Mouse (Mus musculus) cerebellum, adult 2 months (tissue): ENCODE measurements around the gene Afmid. TPM values are rescaled to one million over a fixed set of nuclear protein-coding genes. Genes with fewer than 3 reads are reported as not detected.

ENCODE experiments used
- DNase-seq, 2 experiments: peaks; one replicate each; pipeline ENCODE4 v3.0.0; 2021
- H3K27ac ChIP-seq: fragments of 200-500 bp; 2 replicates; pipeline ENCODE4 v1.5.1; 2012; ENCODE audit warnings: low read length, control low read depth, inconsistent platforms; ENCODE audit not compliant: insufficient read depth
- H3K27me3 ChIP-seq: fragments of 200-500 bp; 2 replicates; pipeline ENCODE4 v1.6.1; 2012; ENCODE audit warnings: inconsistent platforms, mild to moderate bottlenecking, low read length, moderate library complexity; ENCODE audit not compliant: control insufficient read depth, insufficient read depth
- H3K4me1 ChIP-seq: fragments of 200-500 bp; 2 replicates; pipeline ENCODE4 v1.6.1; 2011; ENCODE audit warnings: low read length; ENCODE audit not compliant: control insufficient read depth, insufficient read depth
- H3K4me3 ChIP-seq: fragments of 200-500 bp; replicated peaks from 2 replicates; pipeline ENCODE3; 2011; ENCODE audit warnings: mild to moderate bottlenecking, low read depth, low read length, control low read depth; ENCODE audit not compliant: insufficient read depth
- CTCF ChIP-seq: fragments of 200-500 bp; IDR thresholded peaks from 2 replicates; pipeline ENCODE4 v1.5.1; 2011; ENCODE audit warnings: low read depth, mild to moderate bottlenecking, control low read depth, low read length, moderate library complexity, borderline replicate concordance; ENCODE audit not compliant: insufficient read depth
- POLR2A ChIP-seq: fragments of 200-500 bp; IDR thresholded peaks from 2 replicates; pipeline ENCODE4 v1.6.1; 2011; ENCODE audit warnings: low read length, control low read depth, borderline replicate concordance; ENCODE audit not compliant: insufficient read depth
- WGBS: fragments of 180-500 bp; shearing (Covaris S2); methylation state at CpG from one replicate; pipeline ENCODE4 v1.1.7; 2018; 5-methylcytosine and 5-hydroxymethylcytosine counted together
- polyA plus RNA-seq: library from polyadenylated mRNA; depleted of rRNA; stranded (reverse); fragments of >200 nt; gene quantifications from 2 replicates; pipeline ENCODE4 v1.2.3, GENCODE M21; 2012; rRNA removed

Afmid gene
- polyA plus RNA-seq, 1 experiment, result 3.8 TPM

DNA sequence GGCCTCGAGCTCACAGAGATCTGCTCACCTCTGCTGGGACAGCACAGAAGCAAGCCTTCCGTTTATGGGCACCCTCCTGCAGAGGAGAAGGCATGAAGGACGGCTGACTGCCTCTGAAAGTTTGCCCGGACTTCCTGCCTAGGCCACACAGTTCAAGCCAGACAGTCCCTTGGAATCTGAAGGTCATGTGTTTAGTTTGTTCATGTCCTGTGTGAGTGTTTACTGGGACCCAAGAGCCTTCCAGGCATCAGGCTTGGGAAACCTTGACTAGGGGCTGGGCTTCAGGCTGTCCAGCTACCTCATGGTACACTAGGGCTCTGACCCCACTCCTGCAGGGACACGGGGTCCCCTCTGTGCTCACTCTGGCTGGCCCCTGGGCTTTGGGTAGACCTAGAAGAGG lies 60.3 kb downstream of the Afmid start:
- TF ChIP-seq POLR2A (no peak), CTCF (no peak)
- Histone ChIP-seq H3K27me3 (0 out of 2 replicates have a peak, but pooled peaks cover 1% of the 10 kb centered on the region), H3K4me1 (peaks cover 18% of the 10 kb centered on the region), H3K27ac (no peak overlapping the region), H3K4me3 (no peak overlapping the region)
- no peak for DNase-seq
- WGBS, result 70% methylated on average over 5 of the region's 5 CpGs

GRCm38 (mm10) chr11:117888168-117888852 lies 62.6 kb downstream of the Afmid start:
- no peak for DNase-seq
- TF ChIP-seq POLR2A (no peak), CTCF (no peak)
- 67% methylated on average over 20 of the region's 20 CpGs for WGBS

DNA sequence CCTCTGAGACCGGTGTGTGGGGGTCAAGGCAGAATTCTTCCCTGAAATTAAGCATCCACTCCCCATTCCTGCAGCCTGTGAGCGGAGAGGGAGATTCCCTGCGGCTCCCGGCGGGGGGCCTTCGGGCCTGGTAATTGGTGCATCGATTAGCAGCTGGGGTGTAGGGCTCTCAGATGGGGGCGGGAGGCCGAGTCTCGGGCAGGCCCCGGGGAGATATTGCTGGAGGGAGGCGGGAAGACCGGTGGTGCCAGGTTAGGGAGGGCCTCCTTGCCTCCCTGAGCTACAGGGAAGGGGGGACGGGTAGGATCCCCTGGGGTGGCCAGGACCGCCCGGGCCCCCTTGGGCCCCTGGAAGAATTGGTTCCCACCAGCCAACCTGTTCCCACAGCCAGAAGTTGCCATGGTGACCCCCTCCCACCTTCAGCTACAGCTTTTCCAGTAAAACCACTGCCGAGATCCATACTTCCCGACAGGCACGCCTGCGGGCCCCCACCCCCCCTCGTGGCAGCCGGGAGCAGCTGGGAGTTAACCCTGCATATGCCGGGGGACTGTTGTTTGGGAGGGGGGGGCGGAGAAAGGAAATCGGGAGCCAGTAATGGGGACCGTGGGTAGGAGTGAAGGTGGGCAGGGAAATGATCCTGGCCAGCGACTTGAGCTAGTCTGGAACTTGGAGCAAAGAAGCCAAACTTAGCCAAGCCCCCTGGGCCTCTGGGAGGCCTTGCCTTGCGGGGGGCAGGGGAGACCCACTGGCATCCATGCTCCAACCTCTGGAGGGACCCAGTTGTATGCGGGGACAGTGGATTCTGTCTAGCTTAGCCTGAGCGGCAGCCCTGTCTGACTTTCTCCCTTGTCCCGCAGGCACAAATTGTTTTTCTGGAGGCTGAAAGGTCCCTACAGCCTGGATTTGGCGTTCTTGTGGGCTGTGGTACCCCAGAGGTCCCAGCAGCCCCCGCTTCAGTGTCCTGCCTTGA lies 63.4 kb downstream of the Afmid start:
- TF ChIP-seq POLR2A (no peak), CTCF (no peak)
- 0 out of 2 replicates have a peak, but pooled peaks cover 1% of the 10 kb centered on the region for H3K27me3 ChIP-seq
- WGBS, result 30% methylated on average over 33 of the region's 33 CpGs
- no peak overlapping the region for H3K4me3 ChIP-seq
- DNase-seq, result no peak
- no peak overlapping the region for H3K27ac ChIP-seq
- 0 out of 2 replicates have a peak, but pooled peaks cover 3% of the 10 kb centered on the region for H3K4me1 ChIP-seq

More at GRCm38 (mm10) chr11:117888168-117888852, 62.6 kb downstream of the Afmid start:
- no peak overlapping the region for H3K27ac ChIP-seq
- 0 out of 2 replicates have a peak, but pooled peaks cover 1% of the 10 kb centered on the region for H3K27me3 ChIP-seq
- H3K4me1 ChIP-seq, result 0 out of 2 replicates have a peak, but pooled peaks cover 3% of the 10 kb centered on the region
- H3K4me3 ChIP-seq, result no peak overlapping the region

Other genes starting within 250 kb of the Afmid start
- gene Tnrc6c, start 171.6 kb upstream of the Afmid start, polyA plus RNA-seq, result 43.8 and 52.1 TPM in 2 replicates
- 0.17 and 0.29 TPM in 2 replicates for gene Tmc8, start 43.8 kb upstream of the Afmid start, polyA plus RNA-seq
- gene Tmc6, start 43.7 kb upstream of the Afmid start, polyA plus RNA-seq, result 10.9 and 13.7 TPM in 2 replicates
- gene 6030468B19Rik, start 28.3 kb upstream of the Afmid start, polyA plus RNA-seq, result 0.16 TPM in 1 of 2 replicates, not detected in the other
- 0.78 and 0.93 TPM in 2 replicates for gene Gm20708, start 16.3 kb upstream of the Afmid start, polyA plus RNA-seq
- 14.0 and 14.7 TPM in 2 replicates for gene Syngr2, start 16.3 kb upstream of the Afmid start, polyA plus RNA-seq
- 0.78 and 1.2 TPM in 2 replicates for gene Tk1, start 168 bp downstream of the Afmid start, polyA plus RNA-seq
- gene Birc5, start 23.3 kb downstream of the Afmid start, polyA plus RNA-seq, result 0.86 and 1.2 TPM in 2 replicates
- 0.10 and 0.16 TPM in 2 replicates for gene Tmem235, start 34.8 kb downstream of the Afmid start, polyA plus RNA-seq
- 11.5 and 12.4 TPM in 2 replicates for gene Tha1, start 47.6 kb downstream of the Afmid start, polyA plus RNA-seq
- 1.6 and 2.1 TPM in 2 replicates for gene Socs3, start 144.1 kb downstream of the Afmid start, polyA plus RNA-seq
- 70.5 and 76.5 TPM in 2 replicates for gene Pgs1, start 160.4 kb downstream of the Afmid start, polyA plus RNA-seq